Mouse (Mus musculus): Measurements from ENCODE around the gene Ppp1r3g. TPM values are rescaled to one million over a fixed set of nuclear protein-coding genes. Genes with fewer than 3 reads are reported as not detected.

The Ppp1r3g gene
- polyA plus RNA-seq (2012; rRNA removed), result not detected in 2 replicates

GRCm38 (mm10) chr13:35958539-35958938 is at the start of gene Ppp1r3g:
Gene Ppp1r3g, plus strand, starts transcription at chr13:35958839.

Other genes starting within 250 kb of the Ppp1r3g start
- gene Rpp40, start 52.5 kb upstream of the Ppp1r3g start, polyA plus RNA-seq (2012; rRNA removed), result 0.65 and 0.85 TPM in 2 replicates
- gene Fars2, start 158.6 kb downstream of the Ppp1r3g start, polyA plus RNA-seq (2012; rRNA removed), result 19.8 and 24.0 TPM in 2 replicates
- 2.7 and 5.1 TPM in 2 replicates for gene Lyrm4, start 158.7 kb downstream of the Ppp1r3g start, polyA plus RNA-seq (2012; rRNA removed)

Measured in stomach, adult 2 months (tissue).